Mouse (Mus musculus) megakaryocyte, embryonic 14.5 days (primary cell): ENCODE results near the gene Prrc2a.

Experiments
- FLI1 ChIP-seq: IDR thresholded peaks from 2 replicates; pipeline ENCODE4 v1.6.1; 2012; ENCODE audit warnings: low read length, inconsistent platforms, mixed read lengths
- GATA1 ChIP-seq: IDR thresholded peaks from 3 replicates; pipeline ENCODE4 v1.6.1; 2012; ENCODE audit warnings: mixed read lengths, low read length, inconsistent platforms, borderline replicate concordance

GRCm38 (mm10) chr17:35189186-35189585 is 24.5 kb upstream of the Prrc2a start:
- no peak; the same call in 2 of the 3 replicates for TF ChIP-seq GATA1
- no peak for TF ChIP-seq FLI1
